8 mouse cellular contexts compared by ENCODE assay signal in genomic region chr7:127588901-127589300, GRCm38 (mm10). TPM values are rescaled to one million over a fixed set of nuclear protein-coding genes. Genes with fewer than 3 reads are reported as not detected.
A peak's percentile ranks its signal among the peaks of the same experiment; 100 is the strongest.
DNase-seq lines count a peak whose midpoint lies in the region; ATAC-seq and TF ChIP-seq lines count a peak whose summit lies in the region.

No protein-coding gene starts in this region.

- H3K27ac ChIP-seq in kidney, embryonic 15.5 days, result peak overlapping the region; percentile 72
- H3K27ac ChIP-seq in bone marrow, adult 2 months (ENCODE audit: control insufficient read depth, insufficient read depth, low read depth, low read length, poor library complexity), result peak overlapping the region; percentile 72
- H3K27ac ChIP-seq in hindbrain, embryonic 14.5 days, result peak overlapping the region; percentile 80
- H3K27ac ChIP-seq in midbrain, embryonic 13.5 days, result peak overlapping the region; percentile 78

- peak overlapping the region; percentile 83 for H3K9ac ChIP-seq in kidney, embryonic 15.5 days
- H3K9ac ChIP-seq in hindbrain, embryonic 14.5 days, result peak overlapping the region; percentile 80
- peak overlapping the region; percentile 90 for H3K9ac ChIP-seq in midbrain, embryonic 13.5 days (replicated peaks)

- no peak for DNase-seq in kidney, postnatal 36 days
- DNase-seq in hindbrain, embryonic 14.5 days (ENCODE audit: low spot score), result no peak
- no peak for DNase-seq in adrenal gland, adult (ENCODE audit: inconsistent age in 2 of 2, low spot score in 1 of 2)
- DNase-seq in cerebellum, adult 11-12 months, result no peak
- DNase-seq in embryo, embryonic 10 days (ENCODE audit: low spot score), result no peak

- H3K36me3 ChIP-seq in kidney, embryonic 15.5 days, result peaks cover 62% of the 10 kb centered on the region
- H3K36me3 ChIP-seq in hindbrain, embryonic 14.5 days (replicated peaks; ENCODE audit: control insufficient read depth, insufficient read depth), result peaks cover 51% of the 10 kb centered on the region
- peaks cover 58% of the 10 kb centered on the region for H3K36me3 ChIP-seq in midbrain, embryonic 13.5 days

- H3K27me3 ChIP-seq in kidney, embryonic 15.5 days, result no peaks in the 10 kb centered on the region
- H3K27me3 ChIP-seq in hindbrain, embryonic 14.5 days (ENCODE audit: control insufficient read depth, insufficient read depth, low read length), result no peaks in the 10 kb centered on the region
- no peaks in the 10 kb centered on the region for H3K27me3 ChIP-seq in midbrain, embryonic 13.5 days

- TF ChIP-seq POLR2A in bone marrow, adult 2 months (IDR thresholded peaks at IDR 0.05; ENCODE audit: borderline replicate concordance, control insufficient read depth, low read depth, low read length), result no peak

- H3K4me1 ChIP-seq in kidney, embryonic 15.5 days, result peaks cover 19% of the 10 kb centered on the region
- peaks cover 3% of the 10 kb centered on the region for H3K4me1 ChIP-seq in bone marrow, adult 2 months (ENCODE audit: control insufficient read depth, insufficient read depth, low read length)
- peaks cover 16% of the 10 kb centered on the region for H3K4me1 ChIP-seq in hindbrain, embryonic 14.5 days (replicated peaks; ENCODE audit: control insufficient read depth, insufficient read depth, low read length)
- H3K4me1 ChIP-seq in midbrain, embryonic 13.5 days (replicated peaks), result peaks cover 20% of the 10 kb centered on the region

- H3K9me3 ChIP-seq in kidney, embryonic 15.5 days (replicated peaks), result no peaks in the 10 kb centered on the region
- H3K9me3 ChIP-seq in hindbrain, embryonic 14.5 days (ENCODE audit: control insufficient read depth, low read length), result no peaks in the 10 kb centered on the region
- no peaks in the 10 kb centered on the region for H3K9me3 ChIP-seq in midbrain, embryonic 13.5 days

- no peak for TF ChIP-seq CTCF in bone marrow, adult 2 months (IDR thresholded peaks at IDR 0.05; ENCODE audit: control insufficient read depth, insufficient read depth, low read length)

- H3K4me2 ChIP-seq in kidney, embryonic 15.5 days, result peak overlapping the region; percentile 78
- peak overlapping the region; percentile 69 for H3K4me2 ChIP-seq in hindbrain, embryonic 14.5 days (replicated peaks)
- H3K4me2 ChIP-seq in midbrain, embryonic 13.5 days (replicated peaks), result peak overlapping the region; percentile 91

- no peak for ATAC-seq in kidney, embryonic 15.5 days (replicated peaks; ENCODE audit: low FRiP score)
- no peak for ATAC-seq in hindbrain, embryonic 14.5 days (ENCODE audit: low FRiP score)
- no peak for ATAC-seq in midbrain, embryonic 13.5 days

- WGBS in kidney, embryonic 15.5 days, result 5% methylated on average over 29 of the region's 29 CpGs
- WGBS in bone marrow, adult 2 months, result 5% methylated on average over 29 of the region's 29 CpGs
- WGBS in hindbrain, embryonic 14.5 days, result 6% methylated on average over 29 of the region's 29 CpGs
- 4% methylated on average over 29 of the region's 29 CpGs for WGBS in midbrain, embryonic 13.5 days

- peak overlapping the region; percentile 84 for H3K4me3 ChIP-seq in kidney, embryonic 15.5 days (replicated peaks)
- peak overlapping the region; percentile 77 for H3K4me3 ChIP-seq in bone marrow, adult 2 months (replicated peaks; ENCODE audit: control insufficient read depth, low read depth, low read length)
- H3K4me3 ChIP-seq in hindbrain, embryonic 14.5 days (replicated peaks; ENCODE audit: low read length), result peak overlapping the region; percentile 93
- peak overlapping the region; percentile 94 for H3K4me3 ChIP-seq in midbrain, embryonic 13.5 days (replicated peaks)

RNA-seq across cellular contexts. Expression of gene Rnf40, which starts 0.3 kb away (rescaled TPM):
- 47.2 and 48.3 TPM in 2 replicates for polyA plus RNA-seq in kidney, embryonic 15.5 days (2015; fragmentation: Nextera tagmentation; extraction: Ambion mirVana)
- polyA plus RNA-seq in bone marrow, adult 2 months (2011; ENCODE audit: insufficient read depth, insufficient read length, low replicate concordance, missing spikeins), result 52.7 and 66.7 TPM in 2 replicates
- 37.4 and 40.6 TPM in 2 replicates for polyA plus RNA-seq in hindbrain, embryonic 14.5 days (2014; fragmentation: Nextera tagmentation; extraction: Ambion mirVana)
- polyA plus RNA-seq in midbrain, embryonic 13.5 days (2015; fragmentation: Nextera tagmentation; extraction: Ambion mirVana), result 53.3 and 54.4 TPM in 2 replicates

RNA-seq across cellular contexts. Expression of gene Ccdc189, which starts 0.5 kb away (rescaled TPM):
- polyA plus RNA-seq in kidney, embryonic 15.5 days (2015; fragmentation: Nextera tagmentation; extraction: Ambion mirVana), result 14.1 and 16.4 TPM in 2 replicates
- 9.9 and 15.2 TPM in 2 replicates for polyA plus RNA-seq in bone marrow, adult 2 months (2011; ENCODE audit: insufficient read depth, insufficient read length, low replicate concordance, missing spikeins)
- polyA plus RNA-seq in hindbrain, embryonic 14.5 days (2014; fragmentation: Nextera tagmentation; extraction: Ambion mirVana), result 9.2 and 9.8 TPM in 2 replicates
- polyA plus RNA-seq in midbrain, embryonic 13.5 days (2015; fragmentation: Nextera tagmentation; extraction: Ambion mirVana), result 13.0 and 14.5 TPM in 2 replicates

RNA-seq across cellular contexts. Expression of gene Phkg2, which starts 15.8 kb away (rescaled TPM):
- polyA plus RNA-seq in kidney, embryonic 15.5 days (2015; fragmentation: Nextera tagmentation; extraction: Ambion mirVana), result 34.6 and 42.5 TPM in 2 replicates
- polyA plus RNA-seq in bone marrow, adult 2 months (2011; ENCODE audit: insufficient read depth, insufficient read length, low replicate concordance, missing spikeins), result 83.6 and 169 TPM in 2 replicates
- polyA plus RNA-seq in hindbrain, embryonic 14.5 days (2014; fragmentation: Nextera tagmentation; extraction: Ambion mirVana), result 53.5 and 64.3 TPM in 2 replicates
- 59.4 and 63.2 TPM in 2 replicates for polyA plus RNA-seq in midbrain, embryonic 13.5 days (2015; fragmentation: Nextera tagmentation; extraction: Ambion mirVana)

RNA-seq across cellular contexts. Expression of gene Zfp629, which starts 26.7 kb away (rescaled TPM):
- polyA plus RNA-seq in kidney, embryonic 15.5 days (2015; fragmentation: Nextera tagmentation; extraction: Ambion mirVana), result 17.2 and 18.9 TPM in 2 replicates
- 6.3 and 14.2 TPM in 2 replicates for polyA plus RNA-seq in bone marrow, adult 2 months (2011; ENCODE audit: insufficient read depth, insufficient read length, low replicate concordance, missing spikeins)
- 22.2 and 22.9 TPM in 2 replicates for polyA plus RNA-seq in hindbrain, embryonic 14.5 days (2014; fragmentation: Nextera tagmentation; extraction: Ambion mirVana)
- polyA plus RNA-seq in midbrain, embryonic 13.5 days (2015; fragmentation: Nextera tagmentation; extraction: Ambion mirVana), result 30.8 and 32.5 TPM in 2 replicates

RNA-seq across cellular contexts. Expression of gene Tmem265, which starts 27.7 kb away (rescaled TPM):
- 8.7 and 10.4 TPM in 2 replicates for polyA plus RNA-seq in kidney, embryonic 15.5 days (2015; fragmentation: Nextera tagmentation; extraction: Ambion mirVana)
- polyA plus RNA-seq in bone marrow, adult 2 months (2011; ENCODE audit: insufficient read depth, insufficient read length, low replicate concordance, missing spikeins), result 20.5 and 41.0 TPM in 2 replicates
- polyA plus RNA-seq in hindbrain, embryonic 14.5 days (2014; fragmentation: Nextera tagmentation; extraction: Ambion mirVana), result 7.1 and 10.3 TPM in 2 replicates
- polyA plus RNA-seq in midbrain, embryonic 13.5 days (2015; fragmentation: Nextera tagmentation; extraction: Ambion mirVana), result 6.3 and 8.3 TPM in 2 replicates
